Mouse (Mus musculus): ENCODE results near the gene Spata31d1c.

Spata31d1c gene

GRCm38 (mm10) chr13:65032758-65033157 is at the start of gene Spata31d1c:
Gene Spata31d1c, plus strand, starts transcription at chr13:65033058.
- no peak for DNase-seq (ENCODE audit: low spot score in 2 of 2)

DNA sequence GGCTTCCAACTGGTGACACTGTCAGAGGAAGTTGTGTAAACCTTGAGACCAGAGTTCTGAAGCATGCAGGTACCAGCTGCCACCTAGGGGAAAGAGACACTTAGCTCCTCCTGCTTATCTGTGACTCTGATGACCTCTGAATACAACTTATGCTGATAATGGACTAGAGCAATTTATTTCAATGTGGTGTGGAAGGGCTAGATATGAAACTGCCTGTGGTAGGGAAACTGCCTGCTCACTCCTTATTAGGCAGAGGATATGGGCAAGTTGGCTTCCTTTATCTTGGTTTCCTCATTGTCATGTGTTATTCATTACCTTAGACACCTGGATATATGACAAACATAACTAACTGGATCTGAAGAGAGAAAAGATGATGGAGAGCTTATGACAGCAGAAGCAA is 44.0 kb upstream of the Spata31d1c start:
- DNase-seq (ENCODE audit: low spot score in 2 of 2) = no peak

GRCm38 (mm10) chr13:65005414-65005813 is 27.4 kb upstream of the Spata31d1c start:
- DNase-seq (ENCODE audit: low spot score in 2 of 2) = no peak

- DNase-seq (ENCODE audit: low spot score in 2 of 2) = no peak
Measured at GRCm38 (mm10) chr13:65006760-65007159, 26.1 kb upstream of the Spata31d1c start.

- DNase-seq (ENCODE audit: low spot score in 2 of 2) = no peak
Measured at GRCm38 (mm10) chr13:65007971-65008370, 24.9 kb upstream of the Spata31d1c start.

- DNase-seq (ENCODE audit: low spot score in 2 of 2) = no peak
Measured at GRCm38 (mm10) chr13:65011052-65011738, 21.7 kb upstream of the Spata31d1c start.

DNA sequence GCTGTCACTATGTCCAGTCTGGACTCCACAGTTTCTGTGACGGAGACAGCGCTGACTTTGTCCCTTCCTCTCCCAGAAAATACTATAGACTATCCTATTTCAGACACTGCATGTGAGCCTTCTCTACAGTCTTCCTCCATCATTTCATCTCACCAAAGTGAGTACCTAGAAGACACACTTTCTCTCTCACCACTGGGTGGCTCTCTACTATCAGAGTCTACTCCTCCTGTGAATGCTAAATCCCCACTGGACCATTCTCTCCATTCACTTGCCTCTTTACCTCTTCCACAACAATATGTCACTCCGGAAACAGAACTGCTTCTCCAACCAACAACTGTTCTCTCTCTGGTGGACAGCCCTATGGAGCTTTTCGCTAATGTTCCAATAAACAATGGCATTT is 2.2 kb downstream of the Spata31d1c start:
- DNase-seq (ENCODE audit: low spot score in 2 of 2) = no peak

DNA sequence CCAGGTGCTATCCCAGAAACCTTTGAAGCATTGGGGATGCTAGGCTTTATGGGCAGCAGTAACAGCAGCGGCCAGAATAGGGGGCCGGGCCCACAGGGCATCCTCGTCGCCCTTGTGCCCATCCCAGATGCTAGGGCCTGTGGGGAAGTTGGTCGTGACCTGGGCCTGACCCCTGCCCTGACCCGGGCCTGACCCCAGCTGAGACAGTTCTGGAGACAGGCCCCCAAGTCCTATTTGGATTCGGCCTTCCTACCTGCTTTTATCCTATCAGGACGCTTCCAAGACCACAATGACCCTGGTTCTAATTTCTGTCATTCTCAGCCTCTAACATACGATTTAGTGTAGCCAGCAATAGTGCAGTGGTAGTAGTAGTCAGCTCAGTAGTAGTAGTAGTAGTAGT is 19.8 kb downstream of the Spata31d1c start, which contains the start of gene Prss47:
Prss47 (minus strand) TSS at position 101 of the 400 bp plus-strand sequence.
- DNase-seq (ENCODE audit: low spot score in 2 of 2) = no peak

DNA sequence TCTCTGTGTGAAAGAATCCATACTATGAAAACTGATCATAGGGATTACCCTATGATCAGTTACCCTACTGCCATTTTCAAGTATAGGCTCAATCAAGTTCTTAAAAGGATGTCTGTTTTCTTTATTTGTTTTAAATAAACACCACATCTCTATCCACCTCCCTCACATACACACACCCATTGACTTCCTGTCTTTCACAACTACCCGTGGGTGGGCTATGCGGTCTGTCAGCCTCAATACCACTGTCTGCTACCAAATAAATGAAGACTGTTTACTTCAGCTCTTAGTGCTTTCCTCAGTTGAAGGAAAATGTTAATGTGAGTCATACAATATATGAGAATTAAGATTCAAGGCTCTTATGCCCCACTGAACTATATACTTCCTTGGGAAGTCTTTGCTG is 37.1 kb downstream of the Spata31d1c start:
- DNase-seq (ENCODE audit: low spot score in 2 of 2) = no peak
